21 mouse cellular contexts compared by ENCODE assay signal in genomic region chr3:145402994-145403393, GRCm38 (mm10).
DNase-seq lines count a peak whose midpoint lies in the region; ATAC-seq and TF ChIP-seq lines count a peak whose summit lies in the region.
"Had no signal": no experiment of that assay in that cellular context is flagged by ENCODE, and none has a peak within 500 bp of the region (broad histone marks: within the 10 kb centered on the region; RNA-seq: fewer than 3 reads in every experiment).

No protein-coding gene starts in this region.

- no peak for TF ChIP-seq POLR2A in brain, embryonic 14.5 days (IDR thresholded peaks at IDR 0.05; ENCODE audit: borderline replicate concordance, extremely low read depth, insufficient read depth, insufficient read length, poor library complexity, severe bottlenecking)

- no peak overlapping the region for H3K9ac ChIP-seq in forebrain, embryonic 14.5 days (ENCODE audit: low read length)
- 0 out of 2 replicates have a peak overlapping the region, but pooled peaks have one; percentile 5 for H3K9ac ChIP-seq in hindbrain, embryonic 15.5 days
- no peak overlapping the region for H3K9ac ChIP-seq in midbrain, embryonic 15.5 days
- H3K9ac ChIP-seq in intestine, embryonic 15.5 days: no peak overlapping the region
- H3K9ac ChIP-seq: embryonic facial prominence, embryonic 15.5 days; liver, embryonic 15.5 days had no signal

- H3K27me3 ChIP-seq in forebrain, embryonic 14.5 days (replicated peaks; ENCODE audit: control insufficient read depth, insufficient read depth, low read length): no peaks in the 10 kb centered on the region
- no peaks in the 10 kb centered on the region for H3K27me3 ChIP-seq in hindbrain, embryonic 15.5 days
- H3K27me3 ChIP-seq in midbrain, embryonic 15.5 days (replicated peaks): no peaks in the 10 kb centered on the region
- no peaks in the 10 kb centered on the region for H3K27me3 ChIP-seq in intestine, embryonic 15.5 days (replicated peaks)
- H3K27me3 ChIP-seq: embryonic facial prominence, embryonic 15.5 days; liver, embryonic 15.5 days had no signal

- peak; percentile 23 for DNase-seq in brain, embryonic 14.5 days (ENCODE audit: low read depth)
- no peak for DNase-seq in forebrain, embryonic 14.5 days (ENCODE audit: low spot score)
- DNase-seq in retina, postnatal 1 day: no peak
- no peak for DNase-seq in layer of hippocampus, postnatal 14 days (ENCODE audit: low spot score in 2 of 2)
- no peak for DNase-seq in gastrocnemius, postnatal 10 days
- DNase-seq: adrenal gland, postnatal 25 days; cerebellum, adult 9-10 months; gastrocnemius, postnatal 36 days; heart, postnatal 14 days; kidney, postnatal 10 days; right cerebral cortex, postnatal 4 days; thymus, postnatal 4 days had no signal

- no peak for ATAC-seq in forebrain, embryonic 14.5 days
- peak; percentile 73; the same call in 1 of the 2 replicates for ATAC-seq in hindbrain, embryonic 15.5 days (ENCODE audit: low FRiP score, low read depth)
- ATAC-seq in midbrain, embryonic 15.5 days (replicated peaks): peak; percentile 80; the same call in 1 of the 2 replicates
- ATAC-seq in intestine, embryonic 15.5 days: no peak
- ATAC-seq: intestine, embryonic 16.5 days; lung, postnatal 0 days; Patski had no signal

- no peaks in the 10 kb centered on the region for H3K36me3 ChIP-seq in forebrain, embryonic 14.5 days (ENCODE audit: control insufficient read depth, insufficient read depth, low read length)
- no peaks in the 10 kb centered on the region for H3K36me3 ChIP-seq in hindbrain, embryonic 15.5 days
- no peaks in the 10 kb centered on the region for H3K36me3 ChIP-seq in midbrain, embryonic 15.5 days (replicated peaks)
- no peaks in the 10 kb centered on the region for H3K36me3 ChIP-seq in intestine, embryonic 15.5 days
- H3K36me3 ChIP-seq: embryonic facial prominence, embryonic 15.5 days; liver, embryonic 15.5 days had no signal

- H3K4me1 ChIP-seq in forebrain, embryonic 14.5 days (ENCODE audit: control insufficient read depth, insufficient read depth, low read length): no peaks in the 10 kb centered on the region
- no peaks in the 10 kb centered on the region for H3K4me1 ChIP-seq in hindbrain, embryonic 15.5 days (replicated peaks)
- no peaks in the 10 kb centered on the region for H3K4me1 ChIP-seq in midbrain, embryonic 15.5 days
- no peaks in the 10 kb centered on the region for H3K4me1 ChIP-seq in intestine, embryonic 15.5 days (replicated peaks)
- H3K4me1 ChIP-seq: embryonic facial prominence, embryonic 15.5 days; liver, embryonic 15.5 days had no signal

- TF ChIP-seq CTCF in brain, embryonic 14.5 days (IDR thresholded peaks at IDR 0.05; ENCODE audit: borderline replicate concordance, extremely low read depth, insufficient read depth, insufficient read length): no peak

- no peaks in the 10 kb centered on the region for H3K9me3 ChIP-seq in forebrain, embryonic 14.5 days (replicated peaks; ENCODE audit: control insufficient read depth, low read length)
- no peaks in the 10 kb centered on the region for H3K9me3 ChIP-seq in hindbrain, embryonic 15.5 days
- H3K9me3 ChIP-seq in midbrain, embryonic 15.5 days: no peaks in the 10 kb centered on the region
- H3K9me3 ChIP-seq in intestine, embryonic 15.5 days: no peaks in the 10 kb centered on the region
- H3K9me3 ChIP-seq: embryonic facial prominence, embryonic 15.5 days; liver, embryonic 15.5 days had no signal

- 82% methylated on average over 6 of the region's 6 CpGs for whole genome bisulfite sequencing in forebrain, embryonic 14.5 days
- 41% methylated on average over 6 of the region's 6 CpGs for WGBS in hindbrain, embryonic 15.5 days
- WGBS in midbrain, embryonic 15.5 days: 44% methylated on average over 6 of the region's 6 CpGs
- 90% methylated on average over 6 of the region's 6 CpGs for WGBS in intestine, embryonic 15.5 days

- no peak overlapping the region for H3K4me3 ChIP-seq in forebrain, embryonic 14.5 days (ENCODE audit: low read depth, low read length)
- H3K4me3 ChIP-seq in hindbrain, embryonic 15.5 days: peak overlapping the region; percentile 28
- peak overlapping the region; percentile 29 for H3K4me3 ChIP-seq in midbrain, embryonic 15.5 days
- no peak overlapping the region for H3K4me3 ChIP-seq in intestine, embryonic 15.5 days (replicated peaks)
- H3K4me3 ChIP-seq: embryonic facial prominence, embryonic 15.5 days; liver, embryonic 15.5 days had no signal

- peak overlapping the region; percentile 19; the same call in 1 of the 2 replicates for H3K4me2 ChIP-seq in forebrain, embryonic 14.5 days (ENCODE audit: low read length)
- peak overlapping the region; percentile 54 for H3K4me2 ChIP-seq in hindbrain, embryonic 15.5 days
- peak overlapping the region; percentile 47 for H3K4me2 ChIP-seq in midbrain, embryonic 15.5 days
- H3K4me2 ChIP-seq in intestine, embryonic 15.5 days (replicated peaks): no peak overlapping the region
- H3K4me2 ChIP-seq: embryonic facial prominence, embryonic 15.5 days; heart, embryonic 11.5 days; liver, embryonic 15.5 days had no signal

- no peak overlapping the region for H3K27ac ChIP-seq in forebrain, embryonic 14.5 days (ENCODE audit: low read depth, low read length)
- no peak overlapping the region for H3K27ac ChIP-seq in hindbrain, embryonic 15.5 days (replicated peaks)
- H3K27ac ChIP-seq in midbrain, embryonic 15.5 days: no peak overlapping the region
- no peak overlapping the region for H3K27ac ChIP-seq in intestine, embryonic 15.5 days
- H3K27ac ChIP-seq: embryonic facial prominence, embryonic 15.5 days; liver, embryonic 15.5 days had no signal

Comparison
In these comparisons a context has a peak if more than half of its experiments do, and no peak if none do; other contexts are left out.
1. ATAC-seq: peak in hindbrain, embryonic 15.5 days (single experiment) and midbrain, embryonic 15.5 days (single experiment); none in forebrain, embryonic 14.5 days (single experiment) and intestine, embryonic 15.5 days (single experiment).
2. H3K4me3 ChIP-seq: peak in hindbrain, embryonic 15.5 days (single experiment) and midbrain, embryonic 15.5 days (single experiment); none in forebrain, embryonic 14.5 days (single experiment) and intestine, embryonic 15.5 days (single experiment).